Mouse (Mus musculus) cerebellum, adult 11-12 months (tissue): Measurements from ENCODE around the gene Ptms.
"Not testable (repeated sequence)": the region's sequence is repeated elsewhere in the genome, so short reads cannot be mapped to it uniquely, and the experiment has no call there.

Experiments
- DNase-seq: peaks from one replicate; pipeline ENCODE4 v3.0.0; 2022

Gene Ptms

DNA sequence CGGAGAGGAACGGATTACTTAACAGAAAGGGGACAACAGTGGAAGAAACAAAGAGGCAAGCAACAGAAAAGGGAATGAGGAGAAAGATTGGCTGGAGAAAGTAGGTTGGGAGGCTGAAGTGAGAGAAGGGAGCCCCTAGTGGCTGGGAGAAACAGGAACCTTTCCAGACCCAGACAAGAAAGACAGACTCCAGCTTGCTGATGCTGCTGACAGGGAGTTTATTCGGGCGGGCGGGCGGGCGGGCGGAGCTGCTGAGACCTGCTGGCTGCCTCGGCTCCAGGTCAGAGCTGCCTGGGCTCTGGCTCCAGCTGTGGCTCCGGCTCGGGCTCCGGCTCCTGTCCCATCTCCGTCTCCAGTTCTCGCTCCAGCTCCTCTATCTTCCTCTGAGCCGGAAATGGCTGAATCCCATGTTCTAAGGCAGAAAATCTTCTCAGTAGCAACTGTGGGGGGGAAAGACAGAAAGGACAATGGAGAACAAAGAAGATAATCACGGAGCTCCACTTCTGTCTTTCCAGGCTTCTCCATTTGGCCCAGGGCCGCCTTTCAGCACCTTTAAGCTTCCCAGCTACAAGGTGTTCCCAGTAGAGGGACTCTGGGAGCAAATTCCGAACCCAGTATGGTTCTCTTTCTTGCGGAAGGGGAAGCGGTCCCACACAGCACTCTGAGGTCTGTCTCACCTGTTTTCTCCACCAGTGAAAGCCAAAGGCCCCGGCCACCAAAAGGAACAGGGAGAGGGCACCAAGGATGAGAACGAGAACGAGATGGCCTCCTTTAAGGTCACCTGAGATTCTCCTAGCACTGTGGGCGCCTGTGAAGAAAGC, 15.5 kb downstream of the Ptms start:
- DNase-seq = peak; percentile 87

DNA sequence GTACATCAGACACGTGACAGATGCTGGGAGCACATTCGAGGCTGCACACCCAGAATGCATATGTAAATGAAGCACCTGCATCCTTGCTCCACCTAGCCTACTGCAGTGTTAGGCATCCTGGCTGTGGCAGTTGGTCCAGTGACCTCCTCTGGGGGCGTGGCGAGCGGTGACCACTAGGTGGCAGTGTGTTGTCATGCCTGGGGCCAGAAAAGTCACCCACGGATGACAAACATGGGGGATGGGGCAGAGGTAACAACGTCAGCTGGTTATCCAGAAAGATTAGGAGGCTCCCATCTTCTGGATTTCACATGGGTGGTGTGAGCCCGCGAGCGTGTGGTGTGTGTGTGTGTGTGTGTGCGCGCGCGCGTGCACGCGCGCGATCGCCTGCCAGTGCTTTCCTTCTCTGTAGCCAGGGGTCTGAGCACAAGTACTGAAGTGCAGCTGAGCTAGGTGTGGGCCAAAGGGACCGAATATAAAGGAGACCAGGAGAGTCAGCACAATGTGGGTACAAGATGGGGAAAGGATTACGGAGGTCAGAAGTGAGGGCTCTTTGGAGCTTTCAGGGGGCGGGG, 16.2 kb downstream of the Ptms start:
- DNase-seq = peak; percentile 96

DNA sequence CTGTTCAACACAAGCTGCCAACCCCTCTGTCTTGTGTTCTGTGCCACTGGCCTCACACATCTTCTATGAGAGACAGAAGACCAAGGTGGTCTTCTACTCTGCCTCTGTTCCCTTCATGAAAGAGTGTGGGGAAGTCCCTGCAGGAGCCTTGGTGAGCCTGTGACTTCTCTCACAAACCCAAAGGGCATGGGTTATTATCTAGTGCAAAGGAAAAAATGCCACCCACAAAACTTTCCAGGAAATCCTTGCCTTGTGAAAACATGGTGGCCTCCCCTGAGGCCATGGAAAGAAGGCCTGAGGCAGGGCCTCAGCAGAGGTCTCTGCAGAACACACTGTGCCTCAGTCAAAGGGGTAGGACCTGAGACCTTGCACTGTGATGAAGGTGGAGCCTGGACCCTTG, 18.1 kb downstream of the Ptms start:
- DNase-seq = no peak

DNA sequence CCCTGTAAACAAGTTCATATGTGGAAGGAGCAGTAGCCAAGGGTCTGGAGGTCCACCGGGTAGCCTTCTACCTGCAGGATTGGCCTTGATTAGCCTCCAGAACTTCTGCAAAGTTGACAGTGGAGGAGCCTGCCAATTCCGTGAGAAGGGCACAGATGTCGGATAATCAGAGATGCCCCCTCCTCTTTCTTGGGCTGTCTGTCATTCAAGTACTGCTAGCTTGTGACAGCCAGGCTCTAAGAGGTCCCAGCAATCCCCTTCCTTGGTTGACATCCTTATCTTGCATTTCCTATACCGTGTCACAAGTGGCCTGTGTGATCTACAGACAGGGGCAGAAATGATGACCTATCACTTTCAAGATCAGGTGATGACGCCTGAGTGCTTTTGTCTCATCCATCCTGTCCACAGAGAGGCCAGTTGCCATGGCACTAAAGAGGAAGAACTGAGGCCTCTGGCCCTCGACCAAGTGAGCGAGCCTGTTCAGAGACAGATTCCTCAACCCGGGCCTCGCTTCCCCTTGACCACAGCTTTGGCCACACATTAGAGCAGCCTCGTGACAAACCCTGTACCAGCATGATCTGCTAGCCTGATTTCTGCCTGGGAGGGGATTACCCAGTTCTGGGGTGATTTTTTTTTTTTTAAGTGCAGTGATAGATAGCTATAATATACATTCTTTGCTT, 19.0 kb downstream of the Ptms start:
- DNase-seq = no peak

DNA sequence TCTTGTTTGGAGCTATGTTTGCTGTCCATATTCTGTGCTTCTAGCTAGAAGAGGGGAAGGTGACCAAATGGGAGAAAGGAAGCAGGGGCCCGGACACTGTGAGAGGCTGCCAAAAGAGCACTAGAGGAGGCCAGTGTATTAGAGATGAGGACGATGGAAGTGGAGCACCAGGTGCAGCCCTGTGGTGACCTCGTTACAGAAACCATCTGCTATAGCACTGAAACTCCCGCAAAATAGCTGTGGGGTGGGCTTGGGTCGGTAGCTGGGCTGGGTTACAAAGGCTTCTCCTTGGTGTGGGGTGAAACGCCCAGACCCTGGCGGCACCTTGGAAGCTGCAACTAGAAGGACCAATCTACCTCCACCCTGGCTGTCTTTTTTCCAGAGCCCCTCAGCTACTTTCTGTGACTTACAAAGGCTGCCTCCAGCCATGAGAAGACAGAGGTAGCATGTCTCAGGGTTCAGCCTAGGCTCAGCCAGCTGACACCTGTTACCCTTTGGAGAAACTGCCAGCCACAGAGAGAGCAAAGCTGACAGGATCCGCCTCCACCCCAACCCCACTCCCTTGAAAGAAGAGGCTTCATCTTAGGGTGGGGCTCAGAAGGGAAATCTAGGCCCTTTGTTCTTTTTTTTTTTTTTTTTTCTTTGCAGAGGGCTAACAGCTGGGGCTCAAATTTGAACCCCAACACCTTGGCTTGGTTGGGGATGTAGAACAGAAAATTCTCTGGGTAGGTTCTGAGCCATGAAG, 19.7 kb downstream of the Ptms start:
- DNase-seq = no peak

DNA sequence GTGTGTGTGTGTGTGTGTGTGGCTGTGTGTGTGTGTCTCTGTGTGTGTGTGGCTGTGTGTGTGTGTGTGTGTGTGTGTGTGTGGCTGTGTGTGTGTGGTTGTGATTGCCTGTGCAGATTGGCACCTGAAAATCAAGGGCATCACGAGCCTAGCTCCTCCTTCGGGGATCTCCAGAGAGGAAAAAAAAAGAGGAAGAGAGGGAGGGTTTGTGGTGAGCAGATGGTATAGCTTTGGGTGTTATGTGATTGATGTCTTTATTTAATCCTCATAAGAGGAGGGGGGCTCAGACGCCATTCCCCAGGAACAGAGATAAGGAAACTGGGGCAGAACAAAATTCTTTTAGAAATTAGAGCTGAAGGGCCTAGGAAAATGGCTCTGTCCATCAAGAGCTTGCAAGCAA, 21.5 kb downstream of the Ptms start:
- no peak for DNase-seq

DNA sequence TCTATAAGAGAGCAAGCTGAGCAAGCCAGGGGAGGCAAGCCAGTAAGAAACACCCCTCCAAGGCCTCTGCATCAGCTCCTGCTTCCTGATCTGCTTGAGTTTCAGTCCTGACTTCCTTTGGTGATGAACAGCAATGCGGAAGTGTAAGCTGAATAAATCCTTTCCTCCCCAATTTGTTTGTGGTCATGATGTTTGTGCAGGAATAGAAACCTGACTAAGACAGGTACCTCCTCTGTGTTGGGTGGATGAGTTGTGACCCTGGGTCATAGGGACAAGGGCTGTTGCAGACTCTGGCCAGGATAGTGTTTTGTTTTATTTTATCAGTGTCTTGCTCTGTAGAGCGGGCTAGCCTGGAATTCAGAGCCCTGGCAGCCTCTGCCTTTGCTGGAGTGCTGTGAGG, 25.8 kb downstream of the Ptms start:
- DNase-seq = not testable (repeated sequence)

DNA sequence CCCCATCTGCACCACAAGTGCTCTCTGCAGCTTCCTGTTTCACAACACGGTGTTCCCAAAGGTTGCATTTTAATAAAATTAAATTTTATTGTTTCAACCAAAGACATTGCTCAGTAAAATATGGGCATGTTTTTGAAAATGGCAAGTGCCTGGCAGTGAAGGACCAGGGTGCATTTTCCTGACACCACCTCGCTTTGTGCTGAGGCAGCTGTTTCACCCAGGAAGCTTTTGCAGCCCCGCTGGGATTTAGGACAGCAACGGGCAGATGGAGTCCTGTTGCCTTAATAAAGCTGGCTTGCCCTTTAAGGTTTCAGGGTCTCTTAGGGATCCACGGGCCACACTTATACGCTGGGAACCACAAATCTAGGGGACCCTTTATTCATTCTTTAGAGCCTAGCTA, 28.9 kb downstream of the Ptms start:
- no peak for DNase-seq

DNA sequence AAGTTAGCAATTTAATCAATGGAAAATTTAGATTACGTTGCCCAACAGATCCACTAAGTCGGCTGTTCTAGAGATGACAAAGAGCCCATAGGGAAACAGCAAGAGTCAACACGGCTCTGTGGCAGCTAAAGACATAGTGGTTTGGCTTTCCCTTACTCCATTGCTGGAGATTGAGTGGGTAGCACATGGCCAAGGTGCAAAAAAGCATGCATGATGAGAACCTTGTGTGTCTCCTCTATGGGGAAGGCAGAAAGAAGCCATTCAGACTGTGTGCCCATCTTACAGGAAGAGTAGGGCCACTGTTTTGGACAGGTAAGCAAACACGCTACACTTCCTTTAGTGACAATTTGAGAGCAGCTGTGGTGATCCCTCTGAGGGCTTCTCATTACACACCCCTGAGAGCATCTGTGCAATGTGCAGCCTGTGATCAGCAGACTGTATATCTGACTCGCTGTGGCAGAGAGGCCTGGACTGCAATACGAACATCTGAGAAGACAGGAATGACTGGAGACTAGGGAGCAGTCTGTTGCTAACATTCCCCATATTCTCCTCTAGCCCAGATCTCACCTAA, 31.3 kb downstream of the Ptms start:
- no peak for DNase-seq

DNA sequence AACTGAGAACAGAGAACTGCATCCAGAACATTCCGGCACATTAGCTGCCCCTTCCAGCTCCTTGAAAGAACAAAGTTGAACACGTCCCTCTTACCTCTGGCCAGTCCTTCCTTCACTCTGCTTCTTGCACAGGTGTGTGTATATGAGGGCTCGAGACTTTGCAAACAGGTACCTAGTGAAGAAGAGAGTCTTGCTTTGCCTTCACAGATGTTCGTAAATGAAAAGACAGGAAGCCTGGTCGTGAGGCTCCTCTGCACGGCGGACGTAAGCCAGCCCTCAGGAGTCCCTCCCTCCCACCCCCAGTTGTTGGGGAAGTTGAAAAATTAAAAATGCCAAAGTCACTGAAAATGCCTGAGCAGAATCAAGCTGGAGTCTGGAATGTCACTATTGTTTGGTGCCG, 31.9 kb downstream of the Ptms start, which contains the start of gene Cd4:
Cd4 (minus strand) TSS at position 236 of the 400 bp plus-strand sequence.
- DNase-seq = no peak

DNA sequence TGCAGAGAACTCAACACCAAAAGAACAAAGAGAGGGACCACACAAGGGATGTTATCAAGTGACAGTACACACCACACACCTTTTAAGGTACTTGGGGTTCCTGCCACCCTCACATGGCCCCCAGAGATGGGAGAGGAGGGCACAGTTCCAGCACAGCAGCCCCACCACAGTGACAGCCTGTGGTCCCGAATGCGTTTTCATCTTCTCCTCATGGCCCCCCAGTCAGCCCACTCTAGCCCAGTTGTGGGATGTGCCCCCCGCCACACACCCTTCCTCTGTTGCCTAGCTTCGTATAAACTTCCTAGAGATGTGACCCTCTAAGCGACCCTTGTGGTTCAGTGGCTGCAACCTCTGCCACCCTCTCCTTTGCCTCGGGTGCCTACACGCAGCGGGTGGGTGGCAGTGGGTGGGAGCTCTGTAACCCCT, 33.9 kb downstream of the Ptms start:
- DNase-seq = no peak

DNA sequence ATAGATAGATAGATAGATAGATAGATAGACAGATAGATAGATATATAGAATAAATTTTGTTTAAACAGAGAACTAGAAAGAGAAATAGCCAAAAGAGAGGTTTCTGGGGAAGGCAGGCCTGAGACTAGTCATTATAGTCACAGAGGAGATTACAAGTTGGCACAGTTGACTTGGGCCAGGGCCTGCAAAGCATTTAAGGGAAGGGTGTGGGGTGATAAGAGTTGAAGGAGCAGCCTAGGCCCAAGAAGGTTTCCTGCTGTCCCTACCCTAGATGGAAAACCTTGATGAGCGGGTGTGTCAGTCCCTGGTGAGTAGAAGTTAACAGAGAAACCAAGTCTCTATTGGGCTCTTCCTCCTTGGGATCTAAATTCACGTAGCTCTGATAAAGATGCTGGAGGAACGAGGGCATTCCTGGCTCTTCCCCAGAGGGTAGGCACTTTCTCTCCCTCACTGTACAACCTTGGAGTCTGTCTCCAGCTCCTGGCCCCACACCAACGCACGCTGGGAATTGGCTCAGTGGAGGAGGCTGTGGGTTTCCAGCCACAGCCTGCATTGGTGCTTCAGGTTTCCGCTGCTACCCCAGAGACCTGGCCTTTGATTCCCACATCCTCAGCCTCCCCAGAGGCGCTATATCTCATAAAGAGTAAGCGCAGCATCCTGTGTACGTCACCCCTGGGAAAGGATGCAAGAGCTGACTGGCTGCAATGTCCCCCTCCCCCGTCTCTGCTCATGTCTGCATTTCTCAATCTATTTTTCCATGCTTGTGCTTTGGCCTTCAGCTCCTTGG, 35.0 kb downstream of the Ptms start:
- peak; percentile 85 for DNase-seq

DNA sequence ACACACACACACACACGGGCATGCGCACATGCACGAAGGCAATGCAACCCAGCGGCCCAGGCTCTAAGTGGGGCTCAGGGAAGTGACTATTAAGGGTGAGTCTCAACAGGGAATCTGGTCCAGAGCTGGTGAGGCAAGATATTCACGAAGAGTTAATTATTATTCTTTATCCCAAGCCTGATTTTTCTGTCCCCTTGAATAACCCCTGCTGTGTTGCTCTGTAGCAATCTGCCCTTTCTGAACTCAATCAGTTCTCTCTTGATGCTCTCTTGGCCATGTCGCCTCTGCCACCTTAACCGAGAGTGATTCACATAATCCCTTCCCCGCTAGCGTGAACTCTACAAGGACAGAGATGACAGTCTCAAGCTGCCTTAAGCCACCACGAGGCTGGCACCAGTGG, 36.6 kb downstream of the Ptms start:
- DNase-seq = no peak

DNA sequence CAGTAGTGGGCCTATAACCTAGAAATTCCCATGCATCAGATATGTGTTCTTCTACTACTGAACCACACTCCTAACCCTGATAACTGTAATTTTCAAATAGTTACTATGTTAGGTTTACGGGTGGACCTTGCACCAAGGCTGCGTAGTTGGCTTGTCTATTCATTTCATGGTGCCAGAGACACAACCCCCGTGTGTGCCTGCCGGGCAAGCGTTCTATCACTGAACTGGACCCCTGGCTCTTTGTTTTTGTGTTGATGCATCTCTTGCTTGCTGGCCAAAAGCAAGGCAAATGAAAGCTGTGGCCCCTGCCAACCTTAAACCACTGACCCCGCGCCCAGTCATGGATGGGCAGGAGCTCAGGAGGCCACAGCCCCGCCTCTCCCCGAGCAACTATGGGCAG, 38.1 kb downstream of the Ptms start:
- no peak for DNase-seq

DNA sequence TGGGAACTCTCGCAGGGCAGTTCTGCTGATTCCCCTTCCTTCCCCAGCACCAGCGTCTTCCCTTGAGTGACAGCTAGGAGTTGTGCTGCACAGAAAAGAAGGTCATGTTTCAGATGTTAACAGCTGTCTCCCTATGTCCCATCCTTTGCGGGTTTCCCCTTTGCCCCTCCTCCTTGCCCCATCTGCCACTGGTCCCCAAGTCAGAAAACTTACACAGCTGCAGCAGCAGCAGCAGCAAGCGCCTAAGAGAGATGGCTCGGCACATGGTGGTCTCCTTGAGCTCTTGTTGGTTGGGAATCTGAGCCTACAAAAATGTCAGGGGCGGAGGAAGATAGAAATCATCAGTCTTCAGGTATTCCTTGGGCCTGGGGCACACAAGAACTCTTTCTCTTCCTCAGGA, 40.5 kb downstream of the Ptms start:
- DNase-seq = no peak

DNA sequence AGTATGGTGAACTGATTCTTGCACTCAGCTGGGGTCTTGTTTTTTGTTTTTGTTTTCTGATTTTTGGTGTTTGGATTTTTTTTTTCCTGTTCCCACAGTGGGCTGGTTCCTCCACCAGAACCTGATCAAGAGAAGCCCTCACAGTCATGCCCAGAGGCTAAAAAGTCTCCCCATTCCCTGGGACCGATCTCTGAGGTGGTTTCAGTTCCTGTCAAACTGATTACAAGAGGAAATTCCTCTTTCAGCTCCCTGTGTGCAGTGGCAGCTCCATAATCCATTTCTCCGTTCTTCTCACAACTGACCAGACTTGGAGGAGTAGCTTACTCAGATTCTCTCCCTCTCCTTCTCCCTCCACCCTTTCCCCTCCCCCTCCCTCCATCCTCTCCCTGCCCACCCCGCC, 45.6 kb downstream of the Ptms start:
- DNase-seq = no peak

DNA sequence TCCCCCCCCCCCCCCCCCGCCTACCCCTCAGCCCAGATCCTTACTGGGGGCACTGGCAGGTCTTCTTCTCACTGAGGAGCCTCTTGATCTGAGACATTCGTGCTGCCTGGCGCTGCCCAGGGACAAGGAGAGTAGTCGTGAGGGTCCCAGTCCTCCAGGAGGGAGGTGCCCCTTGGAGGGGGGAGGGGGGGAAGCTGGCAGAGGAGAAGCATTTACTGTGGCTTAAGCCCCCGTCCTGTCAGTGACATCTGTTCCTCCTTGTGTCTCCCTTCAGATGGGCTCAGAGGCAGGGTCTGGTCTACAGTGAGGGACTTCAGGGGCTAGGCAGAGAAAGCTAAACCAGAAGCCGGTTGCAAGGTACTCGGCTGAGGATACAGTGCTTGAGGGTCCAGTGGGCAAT, 53.3 kb downstream of the Ptms start:
- no peak for DNase-seq

DNA sequence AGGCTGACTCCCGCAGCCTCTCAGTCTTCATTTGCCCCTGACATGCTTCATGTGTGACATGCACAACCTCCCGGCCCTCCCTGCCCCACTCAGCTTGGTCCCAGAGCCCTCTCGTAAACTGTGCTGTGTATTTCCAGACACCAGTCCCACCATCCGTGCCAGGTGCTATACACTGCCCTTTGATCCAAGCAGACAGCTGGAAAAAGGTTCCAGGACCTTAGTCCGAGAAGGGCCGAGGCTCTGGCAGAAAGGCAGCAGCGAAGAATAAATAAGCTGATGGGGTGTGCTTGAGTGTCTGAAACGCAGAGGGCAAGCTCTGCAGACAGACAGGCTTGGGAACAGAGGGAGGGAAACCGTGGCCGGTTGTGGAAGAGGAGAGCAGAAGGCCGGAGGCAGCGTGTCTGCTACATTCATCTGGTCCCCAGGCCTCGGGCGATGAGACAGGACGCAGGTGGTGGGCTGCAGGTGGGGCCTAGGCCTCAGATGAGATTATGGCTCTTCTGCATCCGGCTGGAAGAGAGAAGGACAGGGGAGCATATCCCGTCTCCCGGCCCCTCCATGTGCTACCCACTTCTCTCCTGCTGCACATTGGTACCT, 54.0 kb downstream of the Ptms start:
- DNase-seq = peak; percentile 26
